Mouse (Mus musculus): ENCODE data around the gene Tchh. TPM values are rescaled to one million over a fixed set of nuclear protein-coding genes. Genes with fewer than 3 reads are reported as not detected.
A peak's percentile ranks its signal among the peaks of the same experiment; 100 is the strongest.

Gene Tchh
- polyA plus RNA-seq, 1 experiment from 2014 or later: 0.53 TPM

- WGBS: under 1% methylated on average over 59 of the region's 59 CpGs
- Histone ChIP-seq H3K36me3 (no peaks in the 10 kb centered on the region), H3K4me1 (replicated peaks) (peaks cover 32% of the 10 kb centered on the region), H3K27ac (0 out of 2 replicates have a peak overlapping the region, but pooled peaks have one; percentile 11), H3K4me2 (peak overlapping the region; percentile 93), H3K27me3 (peaks cover 58% of the 10 kb centered on the region), H3K4me3 (peak overlapping the region; percentile 76), H3K9me3 (replicated peaks) (no peaks in the 10 kb centered on the region), H3K9ac (peak overlapping the region; percentile 52)
- ATAC-seq (replicated peaks; ENCODE audit: insufficient number of reproducible peaks, insufficient read depth, low FRiP score, low read depth): 0 out of 2 replicates have a peak, but pooled peaks have one; percentile 34
These were observed 5.2 kb downstream of the Tchh start for GRCm38 (mm10) chr3:93447138-93447841.

- no peak overlapping the region for H3K4me3 ChIP-seq
- H3K4me1 ChIP-seq (replicated peaks): no peaks in the 10 kb centered on the region; the same call in 1 of the 2 replicates
- ATAC-seq (replicated peaks; ENCODE audit: insufficient number of reproducible peaks, insufficient read depth, low FRiP score, low read depth): no peak
- H3K36me3 ChIP-seq: no peaks in the 10 kb centered on the region
- no peak overlapping the region for H3K4me2 ChIP-seq
- no peak overlapping the region for H3K9ac ChIP-seq
- no peaks in the 10 kb centered on the region for H3K9me3 ChIP-seq (replicated peaks)
- WGBS: 63% methylated on average over 3 of the region's 3 CpGs
- H3K27ac ChIP-seq: no peak overlapping the region
- no peaks in the 10 kb centered on the region for H3K27me3 ChIP-seq
These were observed 24.4 kb downstream of the Tchh start for GRCm38 (mm10) chr3:93466556-93466955.

DNA sequence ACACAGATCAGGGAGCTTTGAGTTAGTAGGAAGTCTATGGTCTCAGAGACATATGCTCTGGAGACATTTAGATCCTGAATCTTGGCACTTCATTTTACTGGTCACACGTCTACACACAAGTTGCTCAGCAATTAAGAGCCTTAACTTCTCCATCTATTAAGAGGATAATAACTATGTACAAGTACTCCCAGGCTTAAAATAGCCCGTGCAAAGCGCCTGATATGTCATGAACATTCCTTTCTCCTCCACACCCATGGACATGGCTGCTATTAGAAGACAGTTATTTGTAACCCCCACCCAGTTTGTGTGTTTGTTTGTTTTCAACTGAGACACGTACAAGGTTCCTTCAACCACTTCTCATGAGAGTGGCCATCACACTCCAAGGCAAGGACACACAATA lies 25.0 kb downstream of the Tchh start:
- Histone ChIP-seq H3K4me1 (replicated peaks) (no peaks in the 10 kb centered on the region; the same call in 1 of the 2 replicates), H3K4me3 (no peak overlapping the region), H3K36me3 (no peaks in the 10 kb centered on the region), H3K9ac (no peak overlapping the region), H3K4me2 (no peak overlapping the region), H3K27me3 (no peaks in the 10 kb centered on the region), H3K27ac (no peak overlapping the region), H3K9me3 (replicated peaks) (no peaks in the 10 kb centered on the region)
- ATAC-seq (replicated peaks; ENCODE audit: insufficient number of reproducible peaks, insufficient read depth, low FRiP score, low read depth): no peak
- 49% methylated on average over 4 of the region's 4 CpGs for WGBS

GRCm38 (mm10) chr3:93468561-93468960 lies 26.4 kb downstream of the Tchh start, which contains the start of gene Tchhl1:
TSS of gene Tchhl1 (plus strand) at chr3:93468754.
- Histone ChIP-seq H3K4me2 (no peak within 1 kb of the TSS), H3K36me3 (no peaks in the 10 kb centered on the region), H3K9ac (no peak within 1 kb of the TSS), H3K4me1 (replicated peaks) (no peaks in the 10 kb centered on the region; the same call in 1 of the 2 replicates), H3K9me3 (replicated peaks) (no peaks in the 10 kb centered on the region), H3K27me3 (no peaks in the 10 kb centered on the region), H3K4me3 (no peak within 1 kb of the TSS), H3K27ac (no peak within 1 kb of the TSS)
- no peak for ATAC-seq (replicated peaks; ENCODE audit: insufficient number of reproducible peaks, insufficient read depth, low FRiP score, low read depth)
- 66% methylated on average over 5 of the region's 5 CpGs for WGBS

DNA sequence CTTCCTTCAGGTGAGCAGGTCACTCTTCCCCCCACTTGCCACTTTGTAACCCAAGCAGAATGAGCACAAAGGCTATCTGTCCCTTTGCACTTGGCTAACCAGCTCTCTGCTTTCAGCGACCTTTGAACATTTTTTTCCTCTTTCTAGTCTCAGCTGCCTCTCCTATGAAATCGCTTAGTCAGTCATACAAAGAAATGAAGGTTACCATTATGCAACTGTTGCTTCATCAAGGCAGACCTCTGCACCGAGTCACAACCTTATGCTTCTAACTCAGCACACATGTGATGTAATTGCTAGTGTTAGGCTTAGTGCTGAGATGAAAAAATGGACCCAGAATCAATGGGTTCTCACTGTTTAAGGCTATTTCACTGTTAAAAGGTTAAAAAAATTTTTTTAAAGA lies 27.5 kb downstream of the Tchh start:
- no peaks in the 10 kb centered on the region for H3K27me3 ChIP-seq
- 75% methylated on average over 3 of the region's 3 CpGs for WGBS
- no peaks in the 10 kb centered on the region for H3K36me3 ChIP-seq
- no peak overlapping the region for H3K27ac ChIP-seq
- H3K9ac ChIP-seq: no peak overlapping the region
- H3K9me3 ChIP-seq (replicated peaks): no peaks in the 10 kb centered on the region
- H3K4me3 ChIP-seq: no peak overlapping the region
- H3K4me1 ChIP-seq (replicated peaks): no peaks in the 10 kb centered on the region; the same call in 1 of the 2 replicates
- no peak for ATAC-seq (replicated peaks; ENCODE audit: insufficient number of reproducible peaks, insufficient read depth, low FRiP score, low read depth)
- no peak overlapping the region for H3K4me2 ChIP-seq

- no peak overlapping the region for H3K27ac ChIP-seq
- H3K4me2 ChIP-seq: no peak overlapping the region
- no peaks in the 10 kb centered on the region for H3K36me3 ChIP-seq
- ATAC-seq (replicated peaks; ENCODE audit: insufficient number of reproducible peaks, insufficient read depth, low FRiP score, low read depth): no peak
- no peaks in the 10 kb centered on the region for H3K9me3 ChIP-seq (replicated peaks)
- no peaks in the 10 kb centered on the region for H3K4me1 ChIP-seq (replicated peaks)
- no peak overlapping the region for H3K9ac ChIP-seq
- H3K27me3 ChIP-seq: no peaks in the 10 kb centered on the region
- H3K4me3 ChIP-seq: no peak overlapping the region
- 54% methylated on average over 1 of the region's 1 CpGs for WGBS
These were observed 37.9 kb downstream of the Tchh start for GRCm38 (mm10) chr3:93480053-93480452.

GRCm38 (mm10) chr3:93481982-93482616 lies 40.0 kb downstream of the Tchh start:
- no peaks in the 10 kb centered on the region for H3K9me3 ChIP-seq (replicated peaks)
- no peak overlapping the region for H3K27ac ChIP-seq
- H3K9ac ChIP-seq: no peak overlapping the region
- 68% methylated on average over 2 of the region's 2 CpGs for WGBS
- no peaks in the 10 kb centered on the region for H3K36me3 ChIP-seq
- no peak overlapping the region for H3K4me2 ChIP-seq
- no peak for ATAC-seq (replicated peaks; ENCODE audit: insufficient number of reproducible peaks, insufficient read depth, low FRiP score, low read depth)
- H3K4me1 ChIP-seq (replicated peaks): no peaks in the 10 kb centered on the region
- no peak overlapping the region for H3K4me3 ChIP-seq
- no peaks in the 10 kb centered on the region for H3K27me3 ChIP-seq

- Histone ChIP-seq H3K36me3 (no peaks in the 10 kb centered on the region), H3K27me3 (no peaks in the 10 kb centered on the region), H3K9me3 (replicated peaks) (no peaks in the 10 kb centered on the region), H3K9ac (no peak overlapping the region), H3K27ac (no peak overlapping the region), H3K4me2 (no peak overlapping the region), H3K4me3 (no peak overlapping the region), H3K4me1 (replicated peaks) (no peaks in the 10 kb centered on the region)
- 86% methylated on average over 3 of the region's 3 CpGs for WGBS
- ATAC-seq (replicated peaks; ENCODE audit: insufficient number of reproducible peaks, insufficient read depth, low FRiP score, low read depth): no peak
These were observed 43.5 kb downstream of the Tchh start for GRCm38 (mm10) chr3:93485611-93486010.

GRCm38 (mm10) chr3:93488541-93488940 lies 46.4 kb downstream of the Tchh start:
- Histone ChIP-seq H3K9me3 (replicated peaks) (no peaks in the 10 kb centered on the region), H3K36me3 (no peaks in the 10 kb centered on the region), H3K4me2 (no peak overlapping the region), H3K27ac (no peak overlapping the region), H3K27me3 (no peaks in the 10 kb centered on the region; the same call in 1 of the 2 replicates), H3K9ac (no peak overlapping the region), H3K4me1 (replicated peaks) (no peaks in the 10 kb centered on the region), H3K4me3 (no peak overlapping the region)
- no peak for ATAC-seq (replicated peaks; ENCODE audit: insufficient number of reproducible peaks, insufficient read depth, low FRiP score, low read depth)
- WGBS: 83% methylated on average over 2 of the region's 2 CpGs

GRCm38 (mm10) chr3:93492176-93492575 lies 50.0 kb downstream of the Tchh start:
- ATAC-seq (replicated peaks; ENCODE audit: insufficient number of reproducible peaks, insufficient read depth, low FRiP score, low read depth): no peak
- H3K9ac ChIP-seq: no peak overlapping the region
- 67% methylated on average over 3 of the region's 3 CpGs for WGBS

DNA sequence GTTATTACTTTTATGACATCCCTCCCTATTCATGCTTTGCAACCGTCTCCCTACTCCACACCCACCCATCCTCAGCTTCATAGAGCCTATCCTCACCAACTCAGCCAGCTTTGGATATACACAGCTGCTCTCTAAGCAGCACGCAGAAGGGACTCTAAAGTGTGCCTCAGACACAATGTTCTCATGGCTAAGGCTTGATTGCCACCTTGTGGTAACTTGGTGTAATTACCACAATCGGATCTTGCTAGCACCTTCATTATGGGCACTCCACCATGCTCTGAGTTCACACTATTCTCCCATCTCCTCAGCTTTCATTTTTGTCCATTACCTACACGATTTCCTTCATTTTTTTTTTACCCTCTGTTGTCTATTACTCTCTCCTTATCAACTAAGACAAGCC lies 51.9 kb downstream of the Tchh start:
- no peaks in the 10 kb centered on the region for H3K36me3 ChIP-seq
- H3K27ac ChIP-seq: no peak overlapping the region
- H3K4me3 ChIP-seq: no peak overlapping the region
- no peaks in the 10 kb centered on the region for H3K4me1 ChIP-seq (replicated peaks)
- no peak overlapping the region for H3K9ac ChIP-seq
- no peak; the same call in 1 of the 2 replicates for ATAC-seq (replicated peaks; ENCODE audit: insufficient number of reproducible peaks, insufficient read depth, low FRiP score, low read depth)
- no peaks in the 10 kb centered on the region for H3K9me3 ChIP-seq (replicated peaks)
- 2% methylated on average over 4 of the region's 4 CpGs for WGBS
- H3K27me3 ChIP-seq: no peaks in the 10 kb centered on the region; the same call in 1 of the 2 replicates
- H3K4me2 ChIP-seq: no peak overlapping the region

More at GRCm38 (mm10) chr3:93492176-93492575, 50.0 kb downstream of the Tchh start:
- H3K27ac ChIP-seq: no peak overlapping the region
- no peak overlapping the region for H3K4me3 ChIP-seq
- no peaks in the 10 kb centered on the region for H3K4me1 ChIP-seq (replicated peaks)
- no peak overlapping the region for H3K4me2 ChIP-seq
- H3K36me3 ChIP-seq: no peaks in the 10 kb centered on the region
- H3K9me3 ChIP-seq (replicated peaks): no peaks in the 10 kb centered on the region
- H3K27me3 ChIP-seq: no peaks in the 10 kb centered on the region; the same call in 1 of the 2 replicates
